Mouse (Mus musculus) erythroblast, embryonic 14.5 days (primary cell): ENCODE measurements around the gene Frmd6.

Source experiments
- GATA1 ChIP-seq: IDR thresholded peaks from 2 replicates; pipeline ENCODE4 v1.6.1; 2012; ENCODE audit warnings: low read length, inconsistent platforms, mixed read lengths
- TAL1 ChIP-seq: IDR thresholded peaks from 3 replicates; pipeline ENCODE4 v1.6.1; 2012; ENCODE audit warnings: low read length, inconsistent platforms, mixed read lengths

- no peak for TF ChIP-seq TAL1
- TF ChIP-seq GATA1, result no peak
Measured at GRCm38 (mm10) chr12:70801361-70801760, 24.0 kb upstream of the Frmd6 start.
